Mouse (Mus musculus): ENCODE measurements around the gene Ints7. TPM values are rescaled to one million over a fixed set of nuclear protein-coding genes. Genes with fewer than 3 reads are reported as not detected.
A peak's percentile ranks its signal among the peaks of the same experiment; 100 is the strongest.

Gene Ints7
- polyA plus RNA-seq, 1 experiment from 2014 or later: 38.2 TPM

- Histone ChIP-seq H3K9ac (ENCODE audit: low read length) (no peak overlapping the region), H3K4me1 (ENCODE audit: control insufficient read depth in 2 of 2, insufficient read depth in 2 of 2, low read length in 2 of 2) (no peaks in the 10 kb centered on the region), H3K4me2 (ENCODE audit: low read length) (no peak overlapping the region), H3K9me3 (ENCODE audit: control insufficient read depth, low read length) (peaks cover 6% of the 10 kb centered on the region; the same call in 1 of the 2 replicates), H3K27me3 (ENCODE audit: control insufficient read depth, insufficient read depth, low read length) (no peaks in the 10 kb centered on the region), H3K36me3 (ENCODE audit: control insufficient read depth, insufficient read depth, low read length) (peaks cover 67% of the 10 kb centered on the region), H3K27ac (replicated peaks in 1 of 2; ENCODE audit: control insufficient read depth in 1 of 2, insufficient read depth in 1 of 2, low read depth in 2 of 2, low read length in 2 of 2) (no peak overlapping the region), H3K4me3 (ENCODE audit: control insufficient read depth in 1 of 2, insufficient read depth in 1 of 2, low read depth in 1 of 2, low read length in 2 of 2) (no peak overlapping the region)
- ATAC-seq (ENCODE audit: insufficient number of reproducible peaks, insufficient read depth, low FRiP score, low read depth): no peak
- WGBS: 92% methylated on average over 4 of the region's 4 CpGs
These were observed 9.0 kb downstream of the Ints7 start for GRCm38 (mm10) chr1:191584483-191584882.

DNA sequence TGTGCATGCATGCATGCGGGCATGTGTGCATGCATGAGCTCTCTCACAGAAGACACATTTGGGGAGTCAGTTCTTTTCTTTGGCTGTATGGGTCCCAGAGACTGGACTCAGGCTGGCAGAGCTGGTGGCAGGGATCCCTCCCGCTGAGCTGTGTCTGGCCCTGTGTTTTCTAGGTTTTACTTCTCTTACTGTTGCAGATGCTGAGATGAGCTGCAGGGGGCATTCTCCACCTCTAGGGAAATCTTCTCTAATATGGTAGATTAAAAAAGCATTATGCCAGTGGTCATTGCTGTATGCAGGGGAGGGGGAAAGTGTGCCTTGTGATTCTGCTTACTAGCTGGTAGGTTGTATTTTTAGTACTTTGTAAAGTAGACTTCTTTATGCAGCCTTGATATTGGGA is 10.3 kb downstream of the Ints7 start:
- Histone ChIP-seq H3K36me3 (ENCODE audit: control insufficient read depth, insufficient read depth, low read length) (peaks cover 78% of the 10 kb centered on the region), H3K4me2 (ENCODE audit: low read length) (no peak overlapping the region), H3K27me3 (ENCODE audit: control insufficient read depth, insufficient read depth, low read length) (no peaks in the 10 kb centered on the region), H3K9ac (ENCODE audit: low read length) (no peak overlapping the region), H3K9me3 (ENCODE audit: control insufficient read depth, low read length) (no peaks in the 10 kb centered on the region), H3K4me1 (ENCODE audit: control insufficient read depth in 2 of 2, insufficient read depth in 2 of 2, low read length in 2 of 2) (no peaks in the 10 kb centered on the region), H3K4me3 (ENCODE audit: control insufficient read depth in 1 of 2, insufficient read depth in 1 of 2, low read depth in 1 of 2, low read length in 2 of 2) (no peak overlapping the region), H3K27ac (replicated peaks in 1 of 2; ENCODE audit: control insufficient read depth in 1 of 2, insufficient read depth in 1 of 2, low read depth in 2 of 2, low read length in 2 of 2) (no peak overlapping the region)
- 76% methylated on average over 2 of the region's 2 CpGs for WGBS
- ATAC-seq (ENCODE audit: insufficient number of reproducible peaks, insufficient read depth, low FRiP score, low read depth): no peak

DNA sequence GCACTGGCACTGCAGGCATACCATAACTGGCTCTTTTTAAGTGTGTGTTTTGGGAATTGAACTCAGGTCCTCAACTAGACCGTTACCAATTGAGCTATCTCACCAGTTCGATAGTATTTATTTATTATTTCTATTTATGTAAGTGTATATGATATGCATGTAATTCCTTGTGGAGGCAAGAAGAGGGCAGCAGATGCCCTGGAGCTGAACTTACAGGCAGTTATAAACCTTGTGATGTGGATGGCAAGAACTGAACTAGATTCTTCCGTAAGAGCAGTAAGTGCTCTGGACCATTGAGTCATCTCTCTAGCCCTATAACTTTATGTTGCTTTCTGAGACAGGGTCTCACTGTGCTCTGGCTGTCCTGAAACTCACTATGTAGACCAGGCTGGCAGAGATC is 11.6 kb downstream of the Ints7 start:
- peaks cover 80% of the 10 kb centered on the region for H3K36me3 ChIP-seq (ENCODE audit: control insufficient read depth, insufficient read depth, low read length)
- H3K27ac ChIP-seq (replicated peaks in 1 of 2; ENCODE audit: control insufficient read depth in 1 of 2, insufficient read depth in 1 of 2, low read depth in 2 of 2, low read length in 2 of 2): no peak overlapping the region
- WGBS: 89% methylated on average over 3 of the region's 3 CpGs

DNA sequence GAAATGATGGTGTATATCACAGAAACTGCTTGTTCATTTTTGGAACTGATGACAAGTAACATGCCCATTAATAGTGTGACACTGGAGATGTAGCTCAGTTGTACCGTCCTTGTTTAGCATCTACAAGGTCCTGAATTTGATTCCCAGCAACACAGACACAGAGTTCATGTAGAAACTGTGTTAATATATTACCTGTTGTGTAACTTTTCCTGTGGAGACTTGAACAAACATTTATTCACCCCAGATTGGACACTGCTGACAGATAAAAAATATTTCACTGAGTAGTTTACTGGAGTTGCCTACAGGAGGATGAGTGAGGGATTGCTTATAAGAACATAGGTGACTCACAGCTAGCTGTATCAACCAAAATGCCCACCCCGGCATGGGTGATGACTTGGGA is 13.3 kb downstream of the Ints7 start:
- no peak for ATAC-seq (ENCODE audit: insufficient number of reproducible peaks, insufficient read depth, low FRiP score, low read depth)
- Histone ChIP-seq H3K9ac (ENCODE audit: low read length) (no peak overlapping the region), H3K4me3 (ENCODE audit: control insufficient read depth in 1 of 2, insufficient read depth in 1 of 2, low read depth in 1 of 2, low read length in 2 of 2) (no peak overlapping the region), H3K27me3 (ENCODE audit: control insufficient read depth, insufficient read depth, low read length) (no peaks in the 10 kb centered on the region), H3K36me3 (ENCODE audit: control insufficient read depth, insufficient read depth, low read length) (peaks cover 73% of the 10 kb centered on the region), H3K4me1 (ENCODE audit: control insufficient read depth in 2 of 2, insufficient read depth in 2 of 2, low read length in 2 of 2) (peaks cover 3 to 18% of the 10 kb centered on the region in 2 experiments; a peak in 3 of 4 replicates), H3K27ac (replicated peaks in 1 of 2; ENCODE audit: control insufficient read depth in 1 of 2, insufficient read depth in 1 of 2, low read depth in 2 of 2, low read length in 2 of 2) (no peak overlapping the region), H3K9me3 (ENCODE audit: control insufficient read depth, low read length) (no peaks in the 10 kb centered on the region), H3K4me2 (ENCODE audit: low read length) (no peak overlapping the region)
- WGBS: 91% methylated on average over 2 of the region's 2 CpGs

More for the DNA sequence above, 11.6 kb downstream of the Ints7 start:
- Histone ChIP-seq H3K4me1 (ENCODE audit: control insufficient read depth in 2 of 2, insufficient read depth in 2 of 2, low read length in 2 of 2) (peaks cover 2 to 7% of the 10 kb centered on the region in 2 experiments; a peak in 3 of 4 replicates), H3K9ac (ENCODE audit: low read length) (no peak overlapping the region), H3K4me2 (ENCODE audit: low read length) (no peak overlapping the region), H3K9me3 (ENCODE audit: control insufficient read depth, low read length) (no peaks in the 10 kb centered on the region), H3K27me3 (ENCODE audit: control insufficient read depth, insufficient read depth, low read length) (no peaks in the 10 kb centered on the region), H3K4me3 (ENCODE audit: control insufficient read depth in 1 of 2, insufficient read depth in 1 of 2, low read depth in 1 of 2, low read length in 2 of 2) (no peak overlapping the region)
- no peak for ATAC-seq (ENCODE audit: insufficient number of reproducible peaks, insufficient read depth, low FRiP score, low read depth)

- H3K27me3 ChIP-seq (ENCODE audit: control insufficient read depth, insufficient read depth, low read length): no peaks in the 10 kb centered on the region
- no peaks in the 10 kb centered on the region for H3K9me3 ChIP-seq (ENCODE audit: control insufficient read depth, low read length)
- no peak overlapping the region for H3K9ac ChIP-seq (ENCODE audit: low read length)
- H3K27ac ChIP-seq (replicated peaks in 1 of 2; ENCODE audit: control insufficient read depth in 1 of 2, insufficient read depth in 1 of 2, low read depth in 2 of 2, low read length in 2 of 2): peak overlapping the region; percentile 2 to 60; a peak in 3 of 4 replicates
- peaks cover 73% of the 10 kb centered on the region for H3K36me3 ChIP-seq (ENCODE audit: control insufficient read depth, insufficient read depth, low read length)
- H3K4me3 ChIP-seq (ENCODE audit: control insufficient read depth in 1 of 2, insufficient read depth in 1 of 2, low read depth in 1 of 2, low read length in 2 of 2): no peak overlapping the region
- ATAC-seq (ENCODE audit: insufficient number of reproducible peaks, insufficient read depth, low FRiP score, low read depth): no peak
- peaks cover 3 to 18% of the 10 kb centered on the region in 2 experiments; a peak in 3 of 4 replicates for H3K4me1 ChIP-seq (ENCODE audit: control insufficient read depth in 2 of 2, insufficient read depth in 2 of 2, low read length in 2 of 2)
- whole genome bisulfite sequencing: 72% methylated on average over 12 of the region's 12 CpGs
- H3K4me2 ChIP-seq (ENCODE audit: low read length): no peak overlapping the region
These were observed 16.7 kb downstream of the Ints7 start for GRCm38 (mm10) chr1:191592016-191592720.

DNA sequence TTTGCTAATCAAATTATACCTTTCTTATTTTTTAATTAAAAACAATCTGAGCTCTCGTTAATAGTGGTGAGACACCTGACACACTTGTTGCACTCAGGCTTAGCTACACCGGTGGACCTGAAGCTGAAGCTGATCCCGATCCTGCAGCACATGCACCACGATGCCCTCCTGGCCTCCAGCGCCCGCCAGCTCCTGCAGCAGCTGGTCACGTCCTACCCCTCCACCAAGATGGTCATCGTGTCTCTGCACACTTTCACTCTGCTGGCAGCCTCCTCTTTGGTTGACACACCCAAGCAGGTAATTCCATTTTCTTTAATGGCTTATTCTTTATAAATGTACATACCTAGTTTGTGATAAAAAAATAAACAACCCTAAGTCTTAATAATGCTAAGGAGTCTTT is 20.6 kb downstream of the Ints7 start:
- Histone ChIP-seq H3K4me2 (ENCODE audit: low read length) (no peak overlapping the region), H3K9me3 (ENCODE audit: control insufficient read depth, low read length) (no peaks in the 10 kb centered on the region), H3K9ac (ENCODE audit: low read length) (no peak overlapping the region), H3K4me1 (ENCODE audit: control insufficient read depth in 2 of 2, insufficient read depth in 2 of 2, low read length in 2 of 2) (peaks cover 3 to 18% of the 10 kb centered on the region in 2 experiments; a peak in 3 of 4 replicates), H3K27ac (replicated peaks in 1 of 2; ENCODE audit: control insufficient read depth in 1 of 2, insufficient read depth in 1 of 2, low read depth in 2 of 2, low read length in 2 of 2) (no peak overlapping the region), H3K4me3 (ENCODE audit: control insufficient read depth in 1 of 2, insufficient read depth in 1 of 2, low read depth in 1 of 2, low read length in 2 of 2) (no peak overlapping the region), H3K27me3 (ENCODE audit: control insufficient read depth, insufficient read depth, low read length) (no peaks in the 10 kb centered on the region), H3K36me3 (ENCODE audit: control insufficient read depth, insufficient read depth, low read length) (peaks cover 60% of the 10 kb centered on the region)
- no peak for ATAC-seq (ENCODE audit: insufficient number of reproducible peaks, insufficient read depth, low FRiP score, low read depth)
- 95% methylated on average over 8 of the region's 8 CpGs for WGBS

- H3K4me2 ChIP-seq (ENCODE audit: low read length): no peak overlapping the region
- no peaks in the 10 kb centered on the region for H3K9me3 ChIP-seq (ENCODE audit: control insufficient read depth, low read length)
- H3K36me3 ChIP-seq (ENCODE audit: control insufficient read depth, insufficient read depth, low read length): peaks cover 67% of the 10 kb centered on the region
- H3K9ac ChIP-seq (ENCODE audit: low read length): no peak overlapping the region
- H3K27ac ChIP-seq (replicated peaks in 1 of 2; ENCODE audit: control insufficient read depth in 1 of 2, insufficient read depth in 1 of 2, low read depth in 2 of 2, low read length in 2 of 2): no peak overlapping the region
- WGBS: 65% methylated on average over 5 of the region's 5 CpGs
- no peaks in the 10 kb centered on the region for H3K4me1 ChIP-seq (ENCODE audit: control insufficient read depth in 2 of 2, insufficient read depth in 2 of 2, low read length in 2 of 2)
- no peak overlapping the region for H3K4me3 ChIP-seq (ENCODE audit: control insufficient read depth in 1 of 2, insufficient read depth in 1 of 2, low read depth in 1 of 2, low read length in 2 of 2)
- ATAC-seq (ENCODE audit: insufficient number of reproducible peaks, insufficient read depth, low FRiP score, low read depth): no peak
- H3K27me3 ChIP-seq (ENCODE audit: control insufficient read depth, insufficient read depth, low read length): no peaks in the 10 kb centered on the region
These were observed 23.8 kb downstream of the Ints7 start for GRCm38 (mm10) chr1:191599210-191599609.

GRCm38 (mm10) chr1:191604690-191605089 is 29.3 kb downstream of the Ints7 start:
- no peak for ATAC-seq (ENCODE audit: insufficient number of reproducible peaks, insufficient read depth, low FRiP score, low read depth)
- Histone ChIP-seq H3K9ac (ENCODE audit: low read length) (no peak overlapping the region), H3K27me3 (ENCODE audit: control insufficient read depth, insufficient read depth, low read length) (no peaks in the 10 kb centered on the region), H3K36me3 (ENCODE audit: control insufficient read depth, insufficient read depth, low read length) (peaks cover 72% of the 10 kb centered on the region), H3K4me3 (ENCODE audit: control insufficient read depth in 1 of 2, insufficient read depth in 1 of 2, low read depth in 1 of 2, low read length in 2 of 2) (no peak overlapping the region), H3K4me1 (ENCODE audit: control insufficient read depth in 2 of 2, insufficient read depth in 2 of 2, low read length in 2 of 2) (no peaks in the 10 kb centered on the region), H3K4me2 (ENCODE audit: low read length) (no peak overlapping the region), H3K9me3 (ENCODE audit: control insufficient read depth, low read length) (no peaks in the 10 kb centered on the region), H3K27ac (replicated peaks in 1 of 2; ENCODE audit: control insufficient read depth in 1 of 2, insufficient read depth in 1 of 2, low read depth in 2 of 2, low read length in 2 of 2) (no peak overlapping the region)
- 78% methylated on average over 3 of the region's 3 CpGs for WGBS

Data from heart, embryonic 14.5 days (tissue).